Mouse (Mus musculus): ENCODE data around the gene Tmed10.

The Tmed10 gene

DNA sequence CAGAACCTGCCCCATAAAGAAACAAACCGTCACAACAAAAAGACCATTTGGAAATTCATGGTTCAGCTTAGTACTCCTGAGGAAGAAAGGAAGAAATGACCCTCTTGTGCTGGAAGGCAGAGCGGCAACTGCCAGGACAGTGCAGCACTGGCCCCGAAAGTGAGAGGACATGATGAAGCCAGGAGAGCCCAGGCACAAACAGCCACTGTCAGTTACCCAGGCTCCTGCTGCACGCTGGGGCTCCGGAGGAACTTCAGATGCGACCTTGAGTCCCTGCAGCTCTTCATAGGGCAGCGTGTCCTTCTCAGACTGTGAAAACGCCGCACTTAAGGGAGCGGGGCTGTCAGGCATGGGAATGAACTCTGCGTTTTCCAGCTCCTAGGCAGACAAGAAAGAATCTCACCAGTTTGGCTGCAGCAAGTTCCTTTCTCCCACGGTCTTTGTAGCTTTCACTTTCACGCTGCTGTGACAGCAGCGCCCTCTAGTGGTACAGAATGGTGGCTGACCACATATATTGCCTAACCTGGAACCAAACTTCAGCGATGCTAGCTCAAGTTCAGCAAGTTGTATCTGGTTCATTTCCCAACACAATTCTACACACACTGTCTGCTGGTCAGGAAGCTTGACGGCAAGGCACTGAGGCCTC, 69.3 kb downstream of the Tmed10 start:
- DNase-seq: peak; percentile 84

- DNase-seq: peak; percentile 18
Observed at GRCm38 (mm10) chr12:85304725-85305124, 69.9 kb downstream of the Tmed10 start.

DNA sequence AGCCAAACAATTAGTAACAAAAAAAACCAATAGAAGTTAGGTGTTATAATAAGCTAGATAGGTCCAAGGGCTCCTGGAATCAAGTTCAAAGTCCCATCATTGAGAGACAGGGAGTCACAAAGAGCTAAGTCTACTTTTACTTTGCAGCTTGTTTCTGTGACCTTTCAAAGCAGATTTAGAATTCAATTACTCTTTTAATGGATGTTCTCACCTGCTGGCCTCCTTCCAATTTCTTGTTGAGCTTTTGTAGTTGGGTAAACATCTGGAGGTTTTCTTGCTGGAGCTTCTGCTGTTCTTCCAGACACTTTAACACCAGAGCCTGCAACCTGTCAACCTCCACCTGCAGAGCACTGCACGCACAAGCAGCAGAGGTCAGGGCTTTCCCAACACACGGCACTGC, 71.4 kb downstream of the Tmed10 start:
- DNase-seq: no peak

DNA sequence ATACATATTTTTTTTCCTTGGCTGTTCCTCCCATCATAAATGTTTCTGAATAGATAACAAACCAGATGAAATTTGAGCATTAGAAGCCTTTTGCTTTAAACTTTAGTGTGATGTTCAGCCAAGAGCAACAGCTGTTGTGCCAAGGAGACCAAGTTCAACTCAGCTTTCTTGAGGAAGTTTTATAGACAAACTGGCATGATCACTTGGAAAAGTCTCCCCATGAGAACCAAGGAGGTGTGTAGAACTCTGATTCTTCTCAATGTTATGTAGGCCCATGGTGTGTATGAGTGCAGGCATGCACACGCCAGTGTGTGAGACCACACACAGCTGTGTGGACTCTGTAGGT, 75.8 kb downstream of the Tmed10 start:
- no peak for DNase-seq

GRCm38 (mm10) chr12:85298127-85298834, 76.4 kb downstream of the Tmed10 start:
- DNase-seq: no peak

DNA sequence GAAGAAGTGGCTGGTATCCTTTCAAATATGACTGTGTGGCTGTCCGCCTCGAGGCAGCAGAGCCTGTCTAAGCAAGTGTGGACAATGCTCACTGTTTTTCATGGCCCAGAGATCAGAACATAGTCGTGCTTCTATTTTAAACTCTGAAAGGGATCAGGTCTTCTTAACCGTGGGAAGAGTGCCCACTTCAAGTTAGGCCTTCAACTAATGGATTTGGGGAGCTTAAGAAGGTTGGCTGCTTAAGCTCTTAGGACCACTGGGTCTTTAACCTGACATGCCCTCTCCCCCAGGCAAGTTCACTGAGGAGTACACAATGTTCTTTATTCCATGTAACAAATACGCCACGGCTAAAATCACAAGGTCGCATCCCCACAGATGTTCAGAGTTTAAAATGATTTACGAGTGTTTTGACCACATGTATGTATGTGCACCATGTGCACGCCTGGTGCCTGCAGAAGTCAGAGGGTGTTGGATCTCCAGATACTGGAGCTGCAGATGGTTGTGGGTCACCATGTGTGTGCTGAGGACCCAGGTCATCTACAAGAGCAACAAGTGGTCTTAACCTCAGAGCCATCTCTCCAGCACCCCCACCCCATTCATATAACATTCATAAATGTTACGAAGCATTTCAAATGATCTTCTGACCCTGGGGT, 77.2 kb downstream of the Tmed10 start:
- no peak for DNase-seq

DNA sequence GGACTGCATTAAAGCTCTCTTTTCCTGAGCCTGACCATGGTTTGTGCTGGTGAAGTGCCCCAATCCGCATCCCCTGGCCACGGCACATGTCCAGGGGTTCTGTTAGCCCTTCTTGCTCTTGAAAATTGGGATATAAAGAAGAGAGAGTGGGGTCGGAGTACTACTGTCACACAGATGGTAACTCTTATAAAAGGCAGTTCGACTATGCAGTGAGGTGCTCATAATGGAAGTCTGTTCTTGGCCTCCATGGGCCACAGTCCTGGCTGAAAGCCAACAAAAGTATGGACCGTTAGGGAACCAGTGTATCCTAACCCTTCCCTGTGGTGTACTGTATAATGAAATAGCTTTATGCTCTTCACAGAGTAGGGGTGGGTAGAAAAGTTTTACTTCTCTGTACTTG, 77.7 kb downstream of the Tmed10 start:
- no peak for DNase-seq

DNA sequence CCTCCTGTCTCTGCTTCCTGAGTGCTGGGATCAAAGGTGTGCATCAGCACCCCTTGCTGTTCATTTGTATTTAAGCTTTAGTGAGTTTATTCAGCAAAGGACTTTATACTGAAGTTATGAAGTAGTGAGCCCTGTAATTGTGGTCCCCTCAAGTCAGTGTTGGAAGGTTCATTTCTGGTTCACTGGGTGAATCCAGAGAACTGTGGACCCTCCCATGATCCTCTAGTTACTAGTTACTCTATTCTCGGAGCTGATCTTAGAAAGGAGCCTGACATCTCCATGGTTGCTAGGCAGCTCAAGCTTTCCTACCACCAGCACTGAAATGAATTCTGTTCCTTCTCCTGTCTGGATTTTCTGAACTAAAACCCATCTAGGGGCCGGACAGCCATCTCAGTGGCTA, 79.1 kb downstream of the Tmed10 start:
- DNase-seq: no peak

DNA sequence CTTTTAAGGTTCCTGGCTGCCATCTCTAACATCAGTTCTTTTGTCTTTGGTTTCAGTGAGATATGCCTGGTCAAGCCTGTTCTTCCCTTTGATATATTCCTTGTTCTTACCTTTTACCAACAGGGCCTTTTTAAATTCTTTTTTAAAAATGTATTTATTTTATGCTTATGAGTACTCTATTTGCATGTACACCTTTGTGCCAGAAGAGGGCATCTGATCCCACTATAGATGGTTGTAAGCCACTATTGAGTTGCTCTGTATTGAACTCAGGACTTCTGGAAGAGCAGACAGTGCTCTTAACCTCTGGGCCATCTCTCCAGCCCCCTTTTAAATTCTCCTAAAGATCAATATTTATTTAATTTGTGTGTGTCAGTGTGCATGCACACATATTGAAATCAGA, 81.7 kb downstream of the Tmed10 start:
- DNase-seq: no peak

DNA sequence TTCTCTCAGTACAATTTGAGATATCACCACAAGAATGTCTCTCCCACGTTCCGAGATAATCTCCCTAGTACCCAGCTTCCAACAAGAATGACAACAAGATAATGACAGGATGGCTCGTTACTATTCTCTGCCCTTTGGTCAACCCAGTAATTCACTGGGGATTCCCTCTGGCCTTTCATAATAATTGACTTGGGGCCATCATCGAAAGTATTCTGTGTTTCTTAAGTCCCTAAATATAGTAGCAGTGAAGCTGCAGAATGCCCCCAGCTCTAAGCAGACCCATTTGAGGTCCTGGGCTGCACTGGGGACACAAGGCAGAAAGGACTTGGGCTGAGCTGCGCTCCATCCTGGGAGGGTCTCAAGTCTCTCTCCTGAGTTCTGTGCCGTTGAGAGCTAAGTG, 82.4 kb downstream of the Tmed10 start:
- no peak for DNase-seq

DNA sequence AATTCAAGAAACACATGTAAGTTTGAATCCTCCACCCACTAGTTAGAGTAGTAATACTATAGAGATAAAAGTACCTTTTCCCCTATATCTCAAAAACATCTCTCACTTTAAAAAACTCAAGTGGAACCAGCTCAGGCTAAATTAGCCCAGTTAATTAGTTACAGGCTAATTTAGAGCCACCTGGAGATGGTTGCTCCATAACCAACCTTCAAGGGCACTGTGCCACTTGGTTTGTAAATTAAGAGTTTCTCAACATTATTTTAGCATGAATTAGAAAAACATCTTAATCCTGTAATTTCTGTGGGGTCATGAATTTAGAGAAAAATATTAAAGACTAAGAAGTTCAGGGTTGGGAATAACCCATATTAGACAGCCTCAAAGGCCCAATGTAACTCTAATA, 83.1 kb downstream of the Tmed10 start:
- no peak for DNase-seq

- DNase-seq: no peak
Observed at GRCm38 (mm10) chr12:85290633-85291032, 84.0 kb downstream of the Tmed10 start.

Measured in thymus, postnatal 25 days (tissue).